Mouse (Mus musculus) megakaryocyte, embryonic 14.5 days (primary cell): ENCODE results near the gene Lsm12.

Experiments
- FLI1 ChIP-seq: IDR thresholded peaks from 2 replicates; pipeline ENCODE4 v1.6.1; 2012; ENCODE audit warnings: low read length, inconsistent platforms, mixed read lengths
- GATA1 ChIP-seq: IDR thresholded peaks from 3 replicates; pipeline ENCODE4 v1.6.1; 2012; ENCODE audit warnings: mixed read lengths, low read length, inconsistent platforms, borderline replicate concordance

DNA sequence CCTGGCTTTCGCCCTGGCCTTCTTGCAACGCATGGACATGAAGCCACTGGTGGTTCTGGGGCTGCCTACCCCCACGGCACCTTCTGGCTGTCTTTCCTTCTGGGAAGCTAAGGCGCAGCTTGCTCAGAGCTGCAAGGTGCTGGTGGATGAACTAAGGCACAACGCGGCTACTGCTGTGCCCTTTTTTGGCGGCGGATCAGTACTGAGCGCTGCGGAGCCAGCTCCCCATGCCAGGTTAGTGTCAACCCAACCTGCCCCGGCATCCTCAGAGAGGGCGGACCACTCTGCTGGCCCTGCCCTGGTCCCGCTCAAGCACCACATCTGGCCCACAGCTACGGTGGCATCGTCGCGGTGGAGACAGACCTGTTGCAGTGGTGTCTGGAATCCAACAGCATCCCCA lies 38.6 kb downstream of the Lsm12 start:
- TF ChIP-seq FLI1: no peak
- no peak for TF ChIP-seq GATA1
